Mouse (Mus musculus) liver, embryonic 14.5 days (tissue): ENCODE measurements around the gene Tsga8. TPM values are rescaled to one million over a fixed set of nuclear protein-coding genes. Genes with fewer than 3 reads are reported as not detected.

ENCODE experiments used
- ATAC-seq: fragments of 200-750 bp; cut with Nextera tagmentation; 2 replicates; pipeline ENCODE4 v1.8.0; 2017; ENCODE audit warnings: moderate number of reproducible peaks, mild to moderate bottlenecking, moderate library complexity; ENCODE audit not compliant: insufficient read depth
- DNase-seq, 3 experiments: peaks; one replicate each; pipeline ENCODE4 v3.0.0-alpha.2; 2012 to 2013; ENCODE audit warnings: low read depth in 3 of 3, low spot score in 3 of 3
- H3K27ac ChIP-seq: fragments of 300-500 bp; sonication (generic); 2 replicates; pipeline ENCODE4 v1.5.1; 2014; ENCODE audit warnings: moderate library complexity, mild to moderate bottlenecking, control low read depth, inconsistent platforms
- H3K27me3 ChIP-seq: fragments of 300-500 bp; sonication (generic); 2 replicates; pipeline ENCODE4 v1.6.1; 2014; ENCODE audit warnings: mild to moderate bottlenecking, low read length, moderate library complexity; ENCODE audit not compliant: control insufficient read depth, insufficient read depth
- H3K36me3 ChIP-seq: fragments of 300-500 bp; sonication (generic); replicated peaks from 2 replicates; pipeline ENCODE4 v1.6.1; 2014; ENCODE audit warnings: low read depth; ENCODE audit not compliant: control insufficient read depth, insufficient read depth
- H3K4me1 ChIP-seq, 2 experiments: fragments of 200-500 bp in 1 of 2; fragments of 300-500 bp in 1 of 2; sonication (generic) in 1 of 2; replicated peaks; 2 replicates each; pipeline ENCODE4 v1.6.1; 2012 to 2014; ENCODE audit warnings: antibody characterized with exemption in 1 of 2, inconsistent platforms in 1 of 2, low read length in 1 of 2; ENCODE audit not compliant: control insufficient read depth in 2 of 2, insufficient read depth in 2 of 2
- H3K4me2 ChIP-seq: fragments of 300-500 bp; sonication (generic); 2 replicates; pipeline ENCODE4 v1.6.1; 2014; ENCODE audit warnings: low read depth, mild to moderate bottlenecking, control low read depth, moderate library complexity
- H3K4me3 ChIP-seq, 2 experiments: fragments of 200-500 bp in 1 of 2; fragments of 300-500 bp in 1 of 2; sonication (generic) in 1 of 2; 2 replicates each; pipeline ENCODE4 v1.5.1; 2012 to 2014; ENCODE audit warnings: low read depth in 2 of 2, low read length in 2 of 2, mild to moderate bottlenecking in 2 of 2, control low read depth in 1 of 2, inconsistent platforms in 1 of 2, moderate library complexity in 1 of 2; ENCODE audit not compliant: insufficient read depth in 1 of 2
- H3K9ac ChIP-seq: fragments of 300-500 bp; sonication (generic); replicated peaks from 2 replicates; pipeline ENCODE4 v1.6.1; 2014; ENCODE audit warnings: mild to moderate bottlenecking, control low read depth, moderate library complexity
- H3K9me3 ChIP-seq: fragments of 300-500 bp; sonication (generic); 2 replicates; pipeline ENCODE4 v1.6.1; 2016; ENCODE audit warnings: low read length, mixed read lengths; ENCODE audit not compliant: control insufficient read depth
- CTCF ChIP-seq: IDR thresholded peaks from 2 replicates; pipeline ENCODE4 v1.5.1; 2016; ENCODE audit warnings: antibody characterized with exemption, low read depth, control low read depth
- EP300 ChIP-seq: IDR thresholded peaks from 2 replicates; pipeline ENCODE4 v1.6.1; 2016; ENCODE audit warnings: antibody characterized with exemption, low read depth
- WGBS: fragments of 180-500 bp; shearing (Covaris S2); extraction: QIAGEN DNeasy Blood & Tissue Kit; methylation state at CpG from one replicate; pipeline ENCODE4 v1.1.7; 2014; ENCODE audit not compliant: insufficient replicate concordance; 5-methylcytosine and 5-hydroxymethylcytosine counted together
- polyA plus RNA-seq, 2 experiments: library from polyadenylated mRNA; depleted of rRNA in 1 of 2; stranded (reverse) in 1 of 2; unstranded in 1 of 2; fragments of >200 nt; fragmentation: Nextera tagmentation in 1 of 2; extraction: Ambion mirVana in 1 of 2; gene quantifications; 2 replicates each; pipeline versions ENCODE4 v1.2.1 to v1.2.3; 2012 to 2014

Tsga8 gene
- polyA plus RNA-seq (2012; rRNA removed) (not detected in 2 replicates), polyA plus RNA-seq (2014; fragmentation: Nextera tagmentation; extraction: Ambion mirVana) (not detected in 2 replicates)

DNA sequence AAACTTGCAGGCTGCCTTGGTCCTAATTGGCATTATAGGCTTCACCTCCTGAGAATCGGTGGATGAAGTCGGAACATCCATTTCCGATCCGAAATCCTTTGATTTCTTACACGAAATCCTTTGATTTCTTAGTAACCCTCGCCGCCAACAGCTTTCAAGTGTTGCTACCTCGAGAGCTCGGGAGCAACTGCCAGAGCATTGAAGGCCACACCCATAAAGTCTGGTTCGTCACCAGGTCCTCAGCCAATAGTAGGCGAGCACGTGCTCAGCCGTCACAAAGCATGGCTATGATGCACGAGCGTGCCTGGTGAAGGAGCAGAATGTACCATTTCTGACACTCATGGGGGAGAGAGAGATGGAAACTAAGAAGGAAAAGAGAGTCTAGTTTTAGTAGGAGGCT, at the start of gene Tsga8:
TSS of gene Tsga8 (minus strand) at position 327 of the 400 bp plus-strand sequence.
- Histone ChIP-seq H3K9ac (no peak within 1 kb of the TSS), H3K36me3 (no peaks in the 10 kb centered on the region), H3K4me1 (no peaks in the 10 kb centered on the region), H3K27ac (no peak within 1 kb of the TSS), H3K9me3 (no peaks in the 10 kb centered on the region), H3K4me2 (no peak within 1 kb of the TSS), H3K27me3 (no peaks in the 10 kb centered on the region), H3K4me3 (no peak within 1 kb of the TSS)
- DNase-seq (no peak), ATAC-seq (no peak)
- no peak for TF ChIP-seq CTCF
- no peak for TF ChIP-seq EP300
- WGBS = 84% methylated on average over 15 of the region's 15 CpGs
